Mouse (Mus musculus): Measurements from ENCODE around the gene Hexim1. TPM values are rescaled to one million over a fixed set of nuclear protein-coding genes. Genes with fewer than 3 reads are reported as not detected.

Hexim1 gene
- 2.8 and 3.0 TPM in 2 replicates for polyA plus RNA-seq (2015; fragmentation: Nextera tagmentation; extraction: Ambion mirVana)

- Histone ChIP-seq H3K27me3 (replicated peaks) (no peaks in the 10 kb centered on the region), H3K4me2 (peak within 1 kb of the TSS; percentile 93), H3K9ac (peak within 1 kb of the TSS; percentile 92), H3K27ac (replicated peaks) (peak within 1 kb of the TSS; percentile 92), H3K4me3 (peak within 1 kb of the TSS; percentile 73), H3K4me1 (peaks cover 43% of the 10 kb centered on the region), H3K9me3 (no peaks in the 10 kb centered on the region), H3K36me3 (no peaks in the 10 kb centered on the region)
- WGBS: under 1% methylated on average over 53 of the region's 53 CpGs
- ATAC-seq (ENCODE audit: extremely low read depth, insufficient number of reproducible peaks, low FRiP score, low TSS enrichment): peak; percentile 91
Observed at GRCm38 (mm10) chr11:103116008-103116818, at the start of gene Hexim1. Hexim1 (plus strand) TSS chr11:103116231.

DNA sequence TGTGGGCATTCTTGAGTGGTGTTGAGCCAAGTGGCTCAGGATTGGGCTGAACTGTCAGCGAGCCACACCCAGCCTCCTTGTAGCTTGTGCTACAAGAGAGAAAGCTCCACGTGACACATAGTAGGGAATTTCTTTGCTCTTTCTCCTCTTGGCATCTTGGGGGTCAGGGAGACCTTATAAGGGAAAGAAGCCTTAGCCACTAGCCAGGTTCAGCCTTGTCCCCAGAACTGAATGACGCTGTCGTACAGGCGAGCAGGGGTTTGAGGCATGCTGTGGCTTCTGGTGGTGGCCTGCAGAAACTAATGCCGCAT lies 49.0 kb upstream of the Hexim1 start:
- WGBS: 86% methylated on average over 6 of the region's 6 CpGs
- no peaks in the 10 kb centered on the region for H3K9me3 ChIP-seq
- no peak overlapping the region for H3K4me3 ChIP-seq
- no peak for ATAC-seq (ENCODE audit: extremely low read depth, insufficient number of reproducible peaks, low FRiP score, low TSS enrichment)
- peak overlapping the region; percentile 70 for H3K27ac ChIP-seq (replicated peaks)
- H3K36me3 ChIP-seq: peaks cover 97% of the 10 kb centered on the region
- H3K9ac ChIP-seq: no peak overlapping the region
- peaks cover 16% of the 10 kb centered on the region for H3K4me1 ChIP-seq
- H3K27me3 ChIP-seq (replicated peaks): no peaks in the 10 kb centered on the region
- no peak overlapping the region for H3K4me2 ChIP-seq

DNA sequence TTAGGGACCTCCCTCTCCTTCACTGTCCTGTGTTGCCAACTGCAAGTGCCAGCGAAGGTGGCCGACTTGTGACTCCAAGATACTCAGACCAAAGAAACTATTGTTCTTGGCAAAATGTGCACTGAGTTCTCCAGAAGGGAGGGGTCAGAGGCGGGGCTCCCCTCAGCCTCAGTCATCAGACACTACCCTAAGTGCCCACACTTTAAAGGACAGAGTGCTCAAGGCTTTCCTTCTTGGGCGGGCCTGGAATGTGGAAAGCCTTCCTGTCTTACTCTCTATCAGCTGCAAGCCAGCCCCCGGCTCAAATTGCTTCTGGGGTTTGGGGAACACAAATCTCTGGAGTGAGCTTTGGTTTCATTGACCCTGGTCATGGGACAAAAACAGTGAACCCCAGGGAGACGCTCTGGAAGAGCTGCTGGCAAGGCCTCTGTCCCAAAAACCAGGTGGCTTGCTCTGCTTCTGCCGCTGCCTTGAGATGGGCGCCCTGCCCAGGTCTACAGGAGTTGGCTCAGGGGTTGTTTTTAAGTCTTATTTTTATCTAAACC lies 48.5 kb upstream of the Hexim1 start:
- H3K9me3 ChIP-seq: no peaks in the 10 kb centered on the region
- ATAC-seq (ENCODE audit: extremely low read depth, insufficient number of reproducible peaks, low FRiP score, low TSS enrichment): 0 out of 2 replicates have a peak, but pooled peaks have one; percentile 38
- no peak overlapping the region for H3K4me2 ChIP-seq
- H3K4me3 ChIP-seq: no peak overlapping the region
- peak overlapping the region; percentile 70 for H3K27ac ChIP-seq (replicated peaks)
- H3K4me1 ChIP-seq: peaks cover 16% of the 10 kb centered on the region
- WGBS: 52% methylated on average over 8 of the region's 8 CpGs
- H3K36me3 ChIP-seq: peaks cover 95% of the 10 kb centered on the region
- H3K27me3 ChIP-seq (replicated peaks): no peaks in the 10 kb centered on the region
- no peak overlapping the region for H3K9ac ChIP-seq

GRCm38 (mm10) chr11:103068272-103068671 lies 47.8 kb upstream of the Hexim1 start:
- 91% methylated on average over 4 of the region's 4 CpGs for WGBS

GRCm38 (mm10) chr11:103068884-103069283 lies 47.1 kb upstream of the Hexim1 start:
- Histone ChIP-seq H3K27me3 (replicated peaks) (no peaks in the 10 kb centered on the region), H3K27ac (replicated peaks) (no peak overlapping the region), H3K4me1 (peaks cover 23% of the 10 kb centered on the region), H3K36me3 (peaks cover 91% of the 10 kb centered on the region), H3K9ac (no peak overlapping the region), H3K4me2 (no peak overlapping the region), H3K9me3 (no peaks in the 10 kb centered on the region), H3K4me3 (no peak overlapping the region)
- 93% methylated on average over 11 of the region's 11 CpGs for WGBS
- ATAC-seq (ENCODE audit: extremely low read depth, insufficient number of reproducible peaks, low FRiP score, low TSS enrichment): no peak

More at GRCm38 (mm10) chr11:103068272-103068671, 47.8 kb upstream of the Hexim1 start:
- Histone ChIP-seq H3K9me3 (no peaks in the 10 kb centered on the region), H3K36me3 (peaks cover 95% of the 10 kb centered on the region), H3K9ac (no peak overlapping the region), H3K27me3 (replicated peaks) (no peaks in the 10 kb centered on the region), H3K27ac (replicated peaks) (peak overlapping the region; percentile 70), H3K4me1 (peaks cover 16% of the 10 kb centered on the region), H3K4me3 (no peak overlapping the region), H3K4me2 (no peak overlapping the region)
- no peak for ATAC-seq (ENCODE audit: extremely low read depth, insufficient number of reproducible peaks, low FRiP score, low TSS enrichment)

DNA sequence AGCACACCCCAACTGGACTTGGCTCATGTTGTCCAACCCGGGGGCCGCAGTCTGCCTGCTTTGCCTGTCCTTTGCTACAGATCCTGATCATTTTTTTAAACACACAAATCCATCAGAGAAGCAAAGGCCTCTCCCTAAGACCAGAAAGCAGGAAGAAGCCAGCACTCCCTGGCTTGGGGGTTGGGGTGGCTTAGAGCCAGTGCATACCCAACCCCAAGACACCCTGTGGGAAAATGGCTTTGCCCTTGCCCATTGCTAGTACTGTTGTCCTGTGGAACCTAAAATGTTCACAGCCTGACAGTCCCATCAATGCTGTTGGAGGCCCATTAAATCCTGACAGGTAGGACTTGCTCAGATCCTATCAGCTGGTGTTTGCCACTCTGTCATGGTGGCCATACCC lies 46.3 kb upstream of the Hexim1 start:
- H3K9me3 ChIP-seq: no peaks in the 10 kb centered on the region
- H3K27me3 ChIP-seq (replicated peaks): no peaks in the 10 kb centered on the region
- H3K36me3 ChIP-seq: peaks cover 82% of the 10 kb centered on the region
- ATAC-seq (ENCODE audit: extremely low read depth, insufficient number of reproducible peaks, low FRiP score, low TSS enrichment): no peak
- no peak overlapping the region for H3K4me3 ChIP-seq
- peaks cover 31% of the 10 kb centered on the region for H3K4me1 ChIP-seq
- WGBS: 92% methylated on average over 2 of the region's 2 CpGs
- no peak overlapping the region for H3K9ac ChIP-seq
- H3K27ac ChIP-seq (replicated peaks): no peak overlapping the region
- no peak overlapping the region for H3K4me2 ChIP-seq

GRCm38 (mm10) chr11:103070322-103070880 lies 45.6 kb upstream of the Hexim1 start:
- no peak for ATAC-seq (ENCODE audit: extremely low read depth, insufficient number of reproducible peaks, low FRiP score, low TSS enrichment)
- H3K4me2 ChIP-seq: no peak overlapping the region
- H3K27ac ChIP-seq (replicated peaks): no peak overlapping the region
- H3K4me1 ChIP-seq: peaks cover 38% of the 10 kb centered on the region
- no peak overlapping the region for H3K4me3 ChIP-seq
- H3K9me3 ChIP-seq: no peaks in the 10 kb centered on the region
- 93% methylated on average over 10 of the region's 10 CpGs for WGBS
- peaks cover 78% of the 10 kb centered on the region for H3K36me3 ChIP-seq
- H3K9ac ChIP-seq: no peak overlapping the region
- H3K27me3 ChIP-seq (replicated peaks): no peaks in the 10 kb centered on the region

DNA sequence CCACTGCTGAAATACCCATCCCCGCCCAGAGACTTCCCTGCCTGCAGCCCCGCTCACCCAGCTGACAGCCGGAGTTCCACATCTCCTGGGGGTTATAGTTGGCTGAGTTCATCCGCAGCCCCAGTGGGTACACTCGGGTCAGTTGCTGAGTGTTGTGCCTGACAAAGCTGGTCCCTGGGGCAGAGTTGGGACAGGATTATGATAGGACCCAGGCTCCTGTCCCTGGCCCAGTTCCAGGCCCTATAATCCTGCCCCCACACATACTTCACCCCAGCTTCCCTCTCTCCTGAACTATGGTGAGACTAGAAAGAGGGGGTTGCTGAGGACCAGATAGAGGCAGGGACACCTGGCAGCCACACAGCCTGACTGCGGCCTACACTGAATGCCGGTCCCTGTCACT lies 42.4 kb upstream of the Hexim1 start:
- H3K36me3 ChIP-seq: peaks cover 74% of the 10 kb centered on the region
- ATAC-seq (ENCODE audit: extremely low read depth, insufficient number of reproducible peaks, low FRiP score, low TSS enrichment): no peak
- no peak overlapping the region for H3K4me3 ChIP-seq

GRCm38 (mm10) chr11:103074121-103074650 lies 41.8 kb upstream of the Hexim1 start:
- 0 out of 2 replicates have a peak overlapping the region, but pooled peaks have one; percentile 9 for H3K27ac ChIP-seq (replicated peaks)
- H3K4me3 ChIP-seq: no peak overlapping the region
- peaks cover 30% of the 10 kb centered on the region for H3K4me1 ChIP-seq
- peaks cover 69% of the 10 kb centered on the region for H3K36me3 ChIP-seq
- no peaks in the 10 kb centered on the region for H3K9me3 ChIP-seq
- H3K4me2 ChIP-seq: peak overlapping the region; percentile 39; the same call in 1 of the 2 replicates
- H3K27me3 ChIP-seq (replicated peaks): no peaks in the 10 kb centered on the region; the same call in 1 of the 2 replicates
- ATAC-seq (ENCODE audit: extremely low read depth, insufficient number of reproducible peaks, low FRiP score, low TSS enrichment): no peak
- H3K9ac ChIP-seq: peak overlapping the region; percentile 65; the same call in 1 of the 2 replicates
- WGBS: 63% methylated on average over 10 of the region's 10 CpGs

More for the DNA sequence above, 42.4 kb upstream of the Hexim1 start:
- H3K4me1 ChIP-seq: peaks cover 30% of the 10 kb centered on the region
- no peaks in the 10 kb centered on the region for H3K9me3 ChIP-seq
- 0 out of 2 replicates have a peak overlapping the region, but pooled peaks have one; percentile 34 for H3K9ac ChIP-seq
- WGBS: 68% methylated on average over 7 of the region's 7 CpGs
- H3K27ac ChIP-seq (replicated peaks): no peak overlapping the region
- no peak overlapping the region for H3K4me2 ChIP-seq
- no peaks in the 10 kb centered on the region; the same call in 1 of the 2 replicates for H3K27me3 ChIP-seq (replicated peaks)

DNA sequence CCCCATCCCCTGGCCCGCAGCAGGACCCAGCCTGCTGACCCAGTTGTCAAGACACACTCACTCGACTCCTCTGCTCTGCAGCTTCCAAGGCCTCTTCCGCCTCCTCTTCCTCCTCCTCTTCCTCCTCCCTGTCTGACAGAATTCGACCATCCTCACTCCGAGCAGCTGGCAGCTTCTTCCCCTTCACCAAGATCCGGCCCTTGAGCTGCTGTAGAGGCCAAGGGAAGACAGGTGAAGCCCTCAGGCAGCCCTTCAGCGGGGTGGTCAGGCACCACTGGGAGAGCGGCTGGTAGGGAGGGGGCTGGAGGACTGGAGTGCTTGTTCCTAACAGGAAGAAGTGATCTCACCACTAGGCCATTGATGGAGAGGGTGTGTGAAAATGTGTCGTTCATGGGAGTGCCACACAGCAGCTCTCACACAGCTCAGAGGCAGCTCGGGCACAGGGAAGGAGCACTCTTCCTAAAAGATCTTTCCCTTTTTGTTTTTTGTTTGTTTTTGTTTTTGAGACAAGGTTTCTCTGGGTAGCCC lies 41.2 kb upstream of the Hexim1 start:
- Histone ChIP-seq H3K9me3 (no peaks in the 10 kb centered on the region), H3K4me1 (peaks cover 30% of the 10 kb centered on the region), H3K36me3 (peaks cover 62% of the 10 kb centered on the region), H3K27ac (replicated peaks) (0 out of 2 replicates have a peak overlapping the region, but pooled peaks have one; percentile 9), H3K4me3 (0 out of 2 replicates have a peak overlapping the region, but pooled peaks have one; percentile 10), H3K9ac (peak overlapping the region; percentile 65), H3K27me3 (replicated peaks) (peaks cover 5% of the 10 kb centered on the region), H3K4me2 (peak overlapping the region; percentile 39; the same call in 1 of the 2 replicates)
- no peak for ATAC-seq (ENCODE audit: extremely low read depth, insufficient number of reproducible peaks, low FRiP score, low TSS enrichment)
- WGBS: 17% methylated on average over 10 of the region's 10 CpGs

GRCm38 (mm10) chr11:103076010-103076409 lies 40.0 kb upstream of the Hexim1 start:
- Histone ChIP-seq H3K27ac (replicated peaks) (no peak overlapping the region), H3K27me3 (replicated peaks) (peaks cover 16% of the 10 kb centered on the region), H3K4me2 (no peak overlapping the region), H3K9me3 (no peaks in the 10 kb centered on the region), H3K36me3 (peaks cover 51% of the 10 kb centered on the region), H3K9ac (no peak overlapping the region), H3K4me1 (peaks cover 38% of the 10 kb centered on the region), H3K4me3 (no peak overlapping the region)
- ATAC-seq (ENCODE audit: extremely low read depth, insufficient number of reproducible peaks, low FRiP score, low TSS enrichment): no peak
- WGBS: 75% methylated on average over 7 of the region's 7 CpGs
